Mouse (Mus musculus) layer of hippocampus, postnatal 10 days (tissue): ENCODE measurements around the gene Tlcd1. TPM values are rescaled to one million over a fixed set of nuclear protein-coding genes. Genes with fewer than 3 reads are reported as not detected.
"Not testable (repeated sequence)": the region's sequence is repeated elsewhere in the genome, so short reads cannot be mapped to it uniquely, and the experiment has no call there.

Source experiments
- DNase-seq, 2 experiments: peaks; one replicate each; pipeline ENCODE4 v3.0.0; 2021; ENCODE audit warnings: low spot score in 2 of 2
- total RNA-seq, 2 experiments: library from RNA; stranded (reverse); gene quantifications; 2 replicates each; pipeline ENCODE4 v1.2.3; 2021

The Tlcd1 gene
- total RNA-seq, 2 experiments from 2014 or later: 37.0 to 38.8 TPM

DNA sequence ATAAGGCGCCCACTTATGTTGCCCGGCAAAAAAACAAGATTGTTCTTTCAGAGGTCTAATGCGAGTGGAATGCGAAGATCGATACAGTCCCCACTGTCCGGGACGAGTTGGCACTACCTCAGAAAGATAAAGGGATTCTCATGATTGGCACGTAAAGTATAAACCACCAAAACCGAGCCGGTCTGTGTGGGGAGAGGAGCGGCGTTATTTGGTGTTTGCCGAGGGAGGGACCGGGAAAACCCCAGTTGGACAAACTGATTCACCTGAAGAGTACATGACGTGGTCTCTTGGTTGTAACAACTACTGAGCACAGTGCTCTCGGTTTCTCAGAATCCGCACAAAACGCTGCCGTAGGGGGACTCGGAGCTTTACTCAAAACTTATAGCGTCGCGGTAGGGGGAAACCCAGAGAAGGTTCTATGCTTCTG, 407 bp downstream of the Tlcd1 start:
- no peak for DNase-seq

DNA sequence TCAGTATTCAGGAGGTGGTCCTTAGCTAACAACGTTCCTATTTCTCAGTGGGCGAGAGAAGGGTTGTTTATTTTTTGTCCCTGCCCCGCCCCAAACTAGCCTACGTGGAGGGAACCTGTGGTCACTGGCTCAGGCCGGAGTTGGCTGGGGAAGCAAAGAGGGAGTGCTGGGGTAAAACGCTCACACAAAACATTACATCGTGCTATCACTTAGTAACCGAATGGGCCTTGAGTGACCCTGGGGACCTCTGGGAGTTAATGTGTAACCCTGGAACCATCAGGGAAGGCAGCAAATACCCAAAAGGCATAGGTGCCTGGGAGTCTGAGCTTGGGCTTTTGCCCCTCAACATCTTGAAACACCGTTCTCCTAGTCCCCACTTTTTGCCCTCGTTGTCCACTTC, 926 bp downstream of the Tlcd1 start:
- DNase-seq: no peak

DNA sequence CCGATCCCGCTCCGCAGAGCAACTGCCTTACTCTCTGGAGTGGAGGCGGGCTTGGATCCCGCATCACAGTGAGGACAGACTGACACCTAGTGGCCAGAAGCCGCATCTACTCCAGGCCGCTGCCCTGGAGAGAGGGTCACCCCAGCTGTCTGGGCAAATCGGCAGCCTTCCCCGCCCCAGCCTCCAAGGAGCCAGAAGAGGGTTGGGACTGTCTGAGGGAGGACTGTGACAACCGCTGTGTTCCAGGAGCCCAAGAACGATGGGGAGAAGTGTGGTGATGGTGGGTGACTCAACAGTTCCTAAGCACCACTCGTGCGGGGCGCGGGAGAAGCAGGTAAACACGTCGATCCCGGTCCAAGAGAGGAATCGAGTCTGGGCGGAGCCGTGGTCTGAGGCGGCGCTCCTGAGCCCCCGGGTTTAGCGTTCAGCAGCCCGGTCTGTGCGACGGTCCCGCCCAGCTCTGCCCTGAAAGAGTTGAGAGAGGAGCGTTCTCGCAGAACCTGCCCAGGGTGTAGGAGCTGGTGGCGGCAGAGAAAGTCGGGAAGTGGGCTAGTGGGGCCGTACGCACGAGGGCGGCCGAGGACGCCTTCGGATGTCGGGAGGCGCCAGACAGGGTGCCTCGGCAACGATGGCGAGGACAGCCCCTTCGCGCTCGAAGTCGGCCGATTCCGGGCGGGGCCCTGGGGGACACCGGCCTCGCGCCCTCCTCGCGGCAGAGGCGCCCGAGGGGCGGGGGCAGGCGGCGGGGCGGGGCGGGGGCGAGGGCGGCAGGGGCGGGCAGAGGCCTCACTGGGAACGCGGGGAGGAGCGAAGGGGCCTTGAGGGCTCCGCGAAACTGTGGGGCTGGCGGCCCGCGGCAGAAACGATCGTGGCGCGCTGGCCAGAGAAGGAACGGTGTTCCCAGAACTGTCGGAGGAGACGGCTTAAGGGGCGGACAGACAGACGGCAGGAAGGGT, 1.7 kb downstream of the Tlcd1 start:
- DNase-seq: peak; percentile 98 to 99

DNA sequence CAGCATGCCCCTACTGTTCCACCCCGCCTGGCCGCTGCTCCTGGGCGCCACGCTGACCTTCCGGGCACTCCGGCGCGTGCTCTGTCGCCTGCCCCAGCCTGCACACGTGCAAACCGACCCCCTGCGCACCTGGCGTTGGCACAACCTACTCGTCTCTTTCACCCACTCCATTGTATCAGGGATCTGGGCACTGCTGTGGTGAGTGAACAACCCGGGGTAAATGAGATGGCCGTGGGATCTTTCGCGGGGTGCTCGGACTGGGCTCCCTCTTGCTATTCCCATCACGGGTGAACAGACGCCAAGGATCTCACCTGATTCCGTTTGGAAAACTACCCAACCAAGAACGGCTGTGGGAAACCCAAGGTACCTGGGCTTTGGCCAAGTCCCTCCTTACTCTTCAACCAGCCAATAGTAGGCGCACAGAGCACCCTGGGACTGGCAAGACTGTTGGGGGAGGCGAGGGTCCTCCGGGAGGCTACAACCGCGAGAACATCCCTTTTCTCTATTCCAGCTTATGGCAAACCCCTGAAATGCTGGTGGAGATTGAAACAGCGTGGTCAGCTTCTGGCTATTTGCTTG, 2.4 kb downstream of the Tlcd1 start:
- peak; percentile 78 to 83 for DNase-seq

DNA sequence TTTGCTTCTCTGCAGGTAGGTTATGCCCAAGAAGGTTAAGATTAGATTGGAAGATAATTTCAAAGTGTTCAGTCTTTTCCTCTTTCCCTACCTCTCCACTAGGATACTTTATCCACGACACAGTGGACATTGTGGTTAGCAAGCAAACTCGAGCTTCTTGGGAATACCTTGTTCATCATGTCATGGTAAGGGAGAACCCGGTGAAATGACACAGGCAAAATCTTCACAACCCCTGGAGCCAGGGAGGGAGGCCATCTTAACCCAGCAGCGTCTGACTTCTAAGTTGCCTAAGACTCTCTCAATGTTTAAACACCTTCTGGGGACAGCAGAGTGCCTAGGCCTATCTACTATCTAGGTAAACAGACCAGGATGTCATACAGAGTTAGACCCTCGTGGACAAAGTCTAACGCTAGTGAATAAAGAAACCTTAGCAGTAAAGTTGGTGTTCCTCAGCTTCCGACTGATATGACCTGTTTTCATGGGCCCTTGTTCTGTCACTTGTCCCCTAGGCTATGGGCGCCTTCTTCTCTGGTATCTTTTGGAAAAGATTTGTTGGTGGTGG, 3.0 kb downstream of the Tlcd1 start:
- no peak for DNase-seq

DNA sequence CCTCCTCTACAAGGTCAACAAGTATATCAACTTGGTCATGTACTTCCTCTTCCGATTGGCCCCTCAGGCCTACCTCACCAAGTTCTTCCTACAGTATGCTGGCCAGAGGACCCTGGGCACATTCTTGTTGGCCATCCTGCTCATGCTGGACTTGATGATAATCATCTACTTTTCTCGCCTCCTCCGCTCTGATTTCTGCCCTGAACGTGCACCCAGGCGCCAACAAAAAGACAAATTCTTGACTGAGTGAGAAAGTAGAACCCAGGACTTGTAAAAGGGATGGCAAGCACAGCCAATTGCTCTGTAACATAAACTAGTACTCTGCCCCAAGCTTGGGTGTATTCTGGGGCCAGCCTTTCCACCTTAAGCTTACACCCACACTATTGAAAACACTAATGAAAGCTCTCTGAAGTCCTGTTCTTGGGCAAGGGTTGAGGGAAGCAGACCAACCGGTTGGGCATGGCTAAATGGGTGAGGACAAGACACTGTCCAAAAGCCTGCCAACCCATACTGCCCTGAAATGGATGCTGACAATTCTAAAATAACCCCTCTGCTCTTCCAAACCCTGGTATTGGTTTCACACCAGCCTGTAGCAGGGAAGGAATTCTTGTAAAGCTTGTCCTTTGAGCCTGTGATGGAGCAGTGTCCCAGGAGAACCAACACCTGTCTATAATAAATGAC, 3.7 kb downstream of the Tlcd1 start:
- no peak for DNase-seq

DNA sequence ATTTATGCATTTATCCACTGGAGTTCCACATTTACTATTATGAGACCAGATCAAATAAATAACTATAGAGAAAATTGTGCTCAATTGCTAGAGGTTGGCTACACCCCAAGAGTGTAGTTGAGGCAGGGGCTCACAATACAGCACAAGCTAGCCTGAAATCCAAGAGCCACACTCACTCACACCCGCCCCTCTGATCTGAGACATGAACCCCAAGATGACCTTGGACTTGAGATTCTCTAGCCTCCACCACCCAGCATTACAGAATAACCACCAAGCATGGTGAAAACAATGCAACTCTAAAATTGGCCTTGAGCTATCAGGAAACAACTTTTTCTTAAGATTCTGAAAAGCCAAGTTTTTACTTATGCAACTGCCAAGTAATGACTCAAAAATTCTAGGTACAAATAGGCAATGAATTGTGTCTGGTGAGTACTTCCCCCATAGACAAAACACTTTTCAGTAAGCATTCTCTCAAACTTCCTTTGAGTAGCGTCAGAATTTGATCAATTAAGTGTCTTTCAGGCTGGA, 5.4 kb downstream of the Tlcd1 start:
- no peak for DNase-seq

DNA sequence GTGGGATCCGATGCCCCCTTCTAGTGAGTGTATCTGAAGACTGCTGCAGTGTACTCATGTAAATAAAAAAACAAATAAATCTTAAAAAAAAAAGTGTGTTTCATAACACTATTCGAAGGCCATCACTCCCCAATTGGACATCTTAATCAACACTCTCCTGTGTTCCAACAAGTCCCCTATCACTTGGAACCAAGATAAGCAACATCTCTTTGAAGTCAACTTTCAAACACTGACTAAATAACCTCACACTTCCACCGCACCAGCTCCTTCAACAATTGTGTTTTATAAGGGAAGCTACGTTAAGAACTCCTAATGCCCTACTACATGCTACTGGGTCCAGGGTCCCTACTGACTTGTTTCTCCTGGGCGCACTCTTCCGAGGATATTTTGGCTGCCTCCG, 5.9 kb downstream of the Tlcd1 start:
- DNase-seq: no peak

DNA sequence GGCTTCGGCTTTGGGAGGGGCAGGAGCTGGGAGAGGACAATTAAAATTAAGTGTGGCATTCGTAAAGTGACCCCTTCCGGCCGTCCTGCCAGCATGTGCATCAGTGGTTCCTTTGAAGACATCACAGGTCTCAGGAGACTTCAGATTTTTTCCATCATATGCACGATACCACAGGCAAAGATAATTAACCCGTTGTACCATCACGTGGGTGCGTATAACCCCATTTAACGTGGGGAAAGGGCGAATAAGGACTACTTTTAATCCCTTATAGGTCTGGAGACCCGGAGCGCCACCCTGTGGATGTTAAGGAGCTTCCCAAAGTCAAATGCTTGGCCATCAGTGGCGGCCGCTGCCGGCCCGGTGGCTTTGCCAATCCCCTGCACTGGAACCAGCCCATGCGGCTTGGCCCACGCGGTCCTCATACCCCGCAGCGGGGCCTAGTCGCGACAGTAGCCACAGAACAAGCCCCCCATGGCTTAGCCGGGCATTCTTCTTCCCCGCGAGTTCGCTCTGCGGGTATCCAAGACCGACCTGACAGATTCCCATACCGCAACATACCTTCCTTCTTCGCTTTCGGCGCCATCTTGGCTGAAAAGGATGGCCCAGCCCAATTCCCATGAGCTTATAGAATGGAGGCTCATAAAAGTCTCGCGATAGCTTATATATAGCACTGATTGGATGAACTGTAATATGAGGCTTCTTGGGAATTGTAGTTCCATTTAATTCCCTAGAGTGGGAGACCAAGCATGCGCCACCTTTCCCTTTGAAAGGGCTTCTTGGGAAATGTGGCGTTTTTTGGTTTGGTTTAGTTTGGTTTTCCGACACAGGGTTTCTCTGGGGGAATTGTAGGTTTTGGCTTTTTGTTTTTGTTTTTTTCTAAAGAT, 6.7 kb downstream of the Tlcd1 start, which contains the start of gene Rpl23a:
Gene Rpl23a (minus strand): TSS at position 624 of the 884 bp plus-strand sequence.
- peak; percentile 76 to 83 for DNase-seq

DNA sequence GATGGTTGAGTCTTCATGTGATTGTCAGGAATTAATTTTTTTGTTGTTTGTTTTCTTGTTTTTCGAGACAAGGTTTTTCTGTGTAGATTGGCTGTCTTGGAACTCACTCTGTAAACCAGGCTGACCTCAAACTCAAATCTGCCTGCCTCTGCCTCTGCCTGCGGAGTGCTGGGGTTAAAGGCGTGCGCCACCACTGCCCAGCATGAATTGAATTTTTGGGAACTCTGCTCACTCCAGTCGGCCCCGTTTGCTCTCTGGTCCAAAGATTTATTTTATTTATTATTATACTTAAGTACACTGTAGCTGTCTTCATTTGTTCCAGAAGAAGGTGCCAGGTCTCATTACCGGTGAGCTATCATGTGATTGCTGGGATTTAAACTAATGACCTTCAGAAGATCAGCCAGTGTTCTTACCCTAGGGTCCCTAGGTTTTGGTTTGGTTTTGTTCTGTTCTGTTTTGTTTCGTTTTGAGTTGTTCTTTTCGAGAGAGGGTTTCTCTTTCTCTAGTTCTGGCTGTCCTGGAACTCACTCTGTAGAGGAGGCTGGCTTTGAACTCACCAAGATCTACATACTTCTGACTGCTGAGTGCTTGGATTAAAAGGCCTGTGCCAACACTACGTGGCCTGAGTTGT, 7.5 kb downstream of the Tlcd1 start:
- DNase-seq: no peak

DNA sequence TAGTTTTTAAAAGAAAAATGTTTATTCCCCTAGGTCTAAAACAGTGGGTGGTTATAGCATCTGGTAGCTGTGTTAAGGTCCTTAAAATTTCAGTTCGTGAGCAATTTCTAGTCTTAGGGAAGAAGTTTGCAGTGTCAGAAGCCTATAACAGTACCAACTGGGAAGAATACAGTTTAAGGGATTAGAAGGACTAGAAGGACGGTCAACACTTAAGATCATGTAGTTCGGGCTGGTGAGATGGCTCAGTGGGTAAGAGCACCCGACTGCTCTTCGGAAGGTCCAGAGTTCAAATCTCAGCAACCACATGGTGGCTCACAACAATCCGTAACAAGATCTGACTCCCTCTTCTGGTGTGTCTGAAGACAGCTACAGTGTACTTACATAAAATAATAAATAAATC, 8.2 kb downstream of the Tlcd1 start:
- DNase-seq: not testable (repeated sequence)

DNA sequence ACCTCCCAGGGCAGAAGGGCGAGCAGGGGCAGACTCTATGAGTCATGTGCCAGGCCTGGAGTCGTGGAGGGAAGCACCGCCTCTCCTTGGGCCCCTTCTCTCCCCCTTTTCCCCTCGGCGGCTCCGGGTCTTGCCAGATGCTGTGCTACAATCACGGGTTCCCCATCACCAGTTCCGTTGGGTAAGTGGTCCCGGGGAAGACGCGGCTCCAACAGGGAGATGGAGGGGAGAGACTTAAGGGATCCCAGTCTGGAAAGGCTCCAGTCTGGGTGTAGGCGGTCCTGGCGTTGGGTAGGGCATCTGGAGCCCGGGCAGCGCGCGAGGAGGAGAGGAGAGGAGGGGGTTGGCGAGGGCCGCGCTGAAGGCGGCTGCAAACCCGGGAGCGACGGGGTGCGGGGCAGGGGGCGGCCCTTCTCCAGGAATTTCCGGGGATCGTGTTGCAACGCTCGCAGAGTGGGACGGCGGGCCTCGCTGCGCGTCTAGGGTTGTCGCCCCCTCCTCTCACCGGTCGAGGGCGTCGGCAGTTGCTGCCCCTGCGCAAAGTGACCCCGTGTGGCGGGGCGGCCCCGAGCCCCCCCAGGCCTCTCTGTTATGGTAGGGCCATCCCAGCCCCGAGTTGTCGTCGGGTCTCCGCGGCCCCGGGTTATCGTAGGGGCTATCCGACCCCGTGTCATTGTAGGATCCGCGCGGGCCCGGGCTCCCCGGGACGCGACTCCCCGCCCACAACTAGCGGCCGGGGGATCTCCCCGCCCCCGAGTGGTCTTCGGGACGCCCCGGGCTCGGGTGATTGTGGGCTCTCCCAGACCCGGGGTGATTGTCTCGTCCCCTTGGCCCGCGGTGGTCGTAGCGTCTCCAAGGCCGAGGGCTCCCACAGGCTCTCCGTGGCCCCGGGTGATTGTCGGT, 12.1 kb downstream of the Tlcd1 start, which contains the start of gene Rab34:
Gene Rab34 (plus strand): TSS at position 100 of the 903 bp plus-strand sequence.
- DNase-seq: peak; percentile 80 to 85

DNA sequence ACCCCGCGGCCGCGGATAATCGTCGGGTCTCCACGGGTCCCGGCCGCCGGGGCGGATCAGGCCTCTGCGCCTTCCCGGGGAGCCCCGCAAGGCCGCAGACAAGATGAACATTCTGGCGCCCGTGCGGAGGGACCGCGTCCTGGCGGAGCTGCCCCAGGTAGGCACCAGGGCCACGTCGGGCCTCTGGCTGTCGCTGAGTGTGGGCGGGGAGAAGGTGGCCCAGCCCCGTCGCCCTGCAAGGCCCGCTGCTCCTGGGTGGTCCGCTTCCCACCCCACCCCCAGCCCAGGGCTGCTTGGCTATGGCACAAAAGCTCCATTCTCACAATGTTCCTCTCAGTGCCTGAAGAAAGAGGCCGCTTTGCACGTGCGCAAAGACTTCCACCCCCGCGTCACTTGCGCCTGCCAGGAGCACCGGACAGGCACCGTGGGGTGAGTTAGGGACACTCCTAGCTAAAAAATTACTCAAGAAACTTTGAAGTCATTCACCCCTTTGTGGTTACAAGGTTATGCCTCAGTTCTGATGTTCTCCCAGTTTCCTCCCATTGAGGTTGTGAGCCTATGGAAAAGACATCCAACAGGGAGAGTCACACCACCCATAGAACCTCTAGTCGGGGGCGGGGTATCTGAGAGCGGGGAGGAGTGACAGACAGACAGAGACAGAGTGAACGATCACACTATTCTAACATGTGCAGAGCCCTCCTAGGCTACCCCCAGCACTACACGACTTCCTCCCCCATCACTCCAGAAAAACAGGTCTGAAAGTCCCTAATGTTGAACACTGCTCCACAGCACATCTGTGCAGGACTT, 12.9 kb downstream of the Tlcd1 start:
- peak; percentile 79 to 83 for DNase-seq

DNA sequence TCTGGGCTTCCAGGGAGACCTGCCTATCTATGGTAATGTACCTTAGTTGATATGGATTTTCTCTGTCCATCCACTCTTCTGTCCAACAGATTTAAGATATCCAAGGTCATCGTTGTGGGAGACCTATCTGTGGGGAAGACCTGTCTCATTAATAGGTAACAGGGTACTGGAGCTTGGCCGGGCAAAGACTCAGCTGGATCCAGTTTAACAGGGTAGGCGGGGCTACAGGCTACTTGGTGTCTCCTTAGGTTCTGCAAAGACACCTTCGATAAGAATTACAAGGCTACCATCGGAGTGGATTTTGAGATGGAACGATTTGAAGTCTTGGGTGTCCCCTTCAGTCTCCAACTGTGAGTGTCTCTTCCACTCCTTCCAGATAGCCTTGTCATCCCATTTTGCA, 13.5 kb downstream of the Tlcd1 start:
- no peak for DNase-seq

DNA sequence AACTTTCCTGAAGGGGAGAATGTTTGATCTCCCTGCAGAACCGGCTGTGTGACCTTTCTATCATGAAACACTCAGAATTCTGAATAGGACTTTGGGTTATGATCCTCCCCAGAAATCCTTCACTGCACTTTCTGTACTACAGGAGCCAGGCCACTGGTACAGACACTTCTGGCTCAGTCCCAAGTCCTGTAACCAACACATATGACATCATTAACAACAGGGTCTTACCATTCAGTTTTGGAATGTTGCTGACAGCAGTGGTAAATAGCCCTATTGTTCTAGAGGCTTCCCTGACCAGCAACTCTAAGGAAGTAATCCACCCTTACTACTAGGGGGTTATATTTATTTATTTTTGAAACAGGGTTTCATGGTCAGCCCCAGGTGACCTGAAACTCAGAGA, 16.6 kb downstream of the Tlcd1 start, which contains the start of gene Proca1:
Gene Proca1 (plus strand): TSS at position 280 of the 400 bp plus-strand sequence.
- DNase-seq: no peak

DNA sequence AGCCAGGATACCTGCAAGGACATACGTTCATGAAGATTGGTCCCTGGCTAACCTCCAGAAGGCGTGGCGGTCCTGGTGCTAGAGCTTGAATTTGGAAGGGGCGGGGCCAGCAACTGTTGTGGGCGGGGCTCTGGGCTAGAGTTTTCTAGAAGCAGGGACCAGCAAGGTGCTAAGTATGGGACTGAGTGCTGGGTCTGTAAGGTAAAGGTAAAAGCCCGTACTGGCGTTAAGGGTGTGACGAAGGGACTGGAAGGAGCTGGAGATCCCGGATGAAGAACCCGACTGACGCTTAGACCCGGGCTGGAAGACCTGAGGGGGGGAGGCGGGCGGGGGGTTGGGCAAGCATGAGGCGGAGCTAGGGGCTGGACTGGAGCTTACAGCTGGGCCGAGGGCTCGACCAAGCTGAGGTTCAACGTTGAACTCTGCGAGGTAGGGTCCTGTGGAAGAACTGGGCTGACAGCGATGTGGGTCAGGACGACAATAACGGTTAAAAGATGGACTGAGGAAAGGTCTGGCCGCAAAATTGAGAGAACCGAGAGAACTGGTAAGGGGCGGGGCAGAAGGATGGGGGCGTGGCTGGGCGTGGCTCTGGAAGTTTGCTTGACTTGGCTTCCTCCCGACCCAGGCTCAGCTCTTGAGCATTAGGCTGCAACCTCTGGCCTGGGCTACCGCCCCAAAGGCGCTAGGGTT, 18.0 kb downstream of the Tlcd1 start:
- DNase-seq: peak; percentile 55 to 68
